Mouse (Mus musculus) CD8-positive naive resting alpha-beta T cell, adult 2 months (primary cell): ENCODE measurements around the gene Vax1.

ENCODE experiments used
- DNase-seq, 2 experiments: peaks; one replicate each; pipeline ENCODE4 v3.0.0; 2022; ENCODE audit warnings: low read depth in 2 of 2, low spot score in 2 of 2

Vax1 gene

DNA sequence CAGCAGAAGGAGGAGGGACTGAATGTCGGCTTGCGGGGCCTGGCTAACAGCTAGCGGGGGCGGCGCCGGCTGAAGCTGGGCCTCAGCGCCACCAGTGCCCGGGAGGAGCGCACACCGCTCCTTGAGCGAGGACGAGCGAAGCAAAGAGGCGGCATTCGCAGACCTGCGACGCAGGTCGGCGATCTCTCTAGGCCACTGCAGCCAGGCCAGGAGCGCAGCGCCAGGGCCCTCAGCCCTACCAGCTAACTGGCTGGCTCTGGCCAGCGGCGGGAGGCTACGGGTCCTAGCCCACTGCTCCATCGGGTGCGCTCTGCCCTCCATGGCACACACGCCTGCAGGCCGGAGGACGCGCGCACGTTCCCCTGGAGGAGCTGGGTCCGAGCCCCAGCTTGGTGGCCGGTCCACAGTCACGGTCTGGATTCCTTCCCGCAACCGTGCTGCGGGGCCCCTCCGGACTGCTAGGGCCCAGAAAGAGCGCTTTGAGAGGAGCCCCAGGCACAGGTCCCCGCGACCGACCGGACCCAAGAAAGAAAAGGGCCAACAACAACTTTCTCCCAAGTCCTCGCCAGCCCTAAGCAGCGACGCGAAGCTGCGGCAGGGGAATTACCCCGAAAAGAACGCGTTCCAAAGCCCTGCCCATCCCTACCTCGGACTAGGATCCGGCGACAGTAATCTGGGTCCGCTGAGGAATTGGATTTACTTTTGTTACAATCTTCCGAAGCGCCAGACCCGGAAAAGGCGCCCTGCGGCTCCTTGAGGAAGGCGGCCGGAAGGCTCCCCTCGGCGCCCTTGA lies 517 bp downstream of the Vax1 start:
- no peak for DNase-seq

- DNase-seq, result no peak
Measured at GRCm38 (mm10) chr19:59168386-59168905, 1.4 kb downstream of the Vax1 start.

GRCm38 (mm10) chr19:59167871-59168270 lies 2.0 kb downstream of the Vax1 start:
- no peak for DNase-seq

DNA sequence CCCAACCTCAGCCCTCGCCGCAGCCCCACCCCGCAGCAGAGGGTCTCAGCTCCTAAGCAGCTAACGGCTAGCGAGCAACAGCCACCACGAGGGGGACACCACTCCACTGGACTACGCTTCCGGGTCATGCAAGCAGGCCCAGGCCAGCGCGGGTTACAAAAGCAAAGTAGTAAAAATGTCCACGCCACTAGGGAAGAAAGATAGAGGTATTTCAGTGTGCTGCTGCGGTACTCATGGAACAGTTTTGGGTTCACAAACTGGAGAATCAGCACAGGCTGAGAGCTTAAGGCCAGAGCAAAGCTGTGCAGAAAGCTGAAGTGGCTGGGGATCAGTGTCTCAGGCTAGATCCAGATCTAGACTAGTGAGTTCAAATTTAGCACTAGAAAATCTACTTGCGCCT lies 3.0 kb downstream of the Vax1 start:
- no peak for DNase-seq

DNA sequence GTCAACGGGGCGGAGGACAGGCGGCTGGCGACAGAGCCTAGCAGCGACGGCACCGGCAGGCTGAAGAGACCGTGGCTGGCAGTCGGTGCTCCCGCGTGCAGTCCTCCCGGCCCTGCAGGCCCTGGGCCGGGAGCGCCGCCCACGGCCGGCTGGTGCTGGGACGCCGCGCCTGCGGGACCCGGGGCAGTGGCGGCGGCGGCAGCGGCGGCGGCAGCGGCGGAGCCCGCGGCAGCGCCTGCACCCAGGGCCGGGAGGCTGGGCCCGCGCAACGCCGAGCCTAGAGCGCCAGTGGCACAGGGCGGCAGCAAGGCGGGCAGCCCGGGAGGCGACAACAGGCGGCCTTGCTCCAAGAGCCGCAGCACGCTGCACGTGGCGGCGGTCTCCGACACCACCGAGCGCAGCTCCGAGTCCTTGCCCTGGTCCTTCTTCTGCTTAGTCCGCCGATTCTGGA lies 3.5 kb downstream of the Vax1 start:
- DNase-seq, result no peak

- no peak for DNase-seq
Measured at GRCm38 (mm10) chr19:59165577-59165976, 4.3 kb downstream of the Vax1 start.

- DNase-seq, result no peak
Measured at GRCm38 (mm10) chr19:59164896-59165560, 4.8 kb downstream of the Vax1 start.

GRCm38 (mm10) chr19:59164111-59164510 lies 5.7 kb downstream of the Vax1 start:
- no peak for DNase-seq

DNA sequence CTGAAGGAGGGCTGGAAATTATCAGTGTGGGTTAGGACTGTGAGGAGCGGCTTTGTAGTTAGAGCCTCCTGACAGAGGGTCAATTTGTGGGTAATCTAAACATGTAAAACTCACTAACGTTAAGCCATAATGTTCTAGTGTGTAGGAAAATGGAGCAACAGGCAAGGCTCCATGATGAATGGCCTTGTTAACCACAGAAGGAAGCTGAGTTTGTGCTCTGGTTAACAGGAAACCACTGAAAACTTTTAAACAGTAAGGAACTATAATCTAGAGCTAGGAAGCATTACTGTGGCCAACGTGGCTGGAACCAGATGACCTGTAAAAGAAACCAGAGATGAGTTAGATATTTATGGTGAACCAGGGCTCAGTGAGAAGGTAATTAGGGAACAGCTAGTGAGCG lies 13.2 kb downstream of the Vax1 start:
- DNase-seq, result no peak

GRCm38 (mm10) chr19:59154171-59154570 lies 15.7 kb downstream of the Vax1 start:
- DNase-seq, result no peak

GRCm38 (mm10) chr19:59145492-59146140 lies 24.2 kb downstream of the Vax1 start:
- DNase-seq, result no peak

- no peak for DNase-seq
Measured at GRCm38 (mm10) chr19:59145064-59145463, 24.8 kb downstream of the Vax1 start.

DNA sequence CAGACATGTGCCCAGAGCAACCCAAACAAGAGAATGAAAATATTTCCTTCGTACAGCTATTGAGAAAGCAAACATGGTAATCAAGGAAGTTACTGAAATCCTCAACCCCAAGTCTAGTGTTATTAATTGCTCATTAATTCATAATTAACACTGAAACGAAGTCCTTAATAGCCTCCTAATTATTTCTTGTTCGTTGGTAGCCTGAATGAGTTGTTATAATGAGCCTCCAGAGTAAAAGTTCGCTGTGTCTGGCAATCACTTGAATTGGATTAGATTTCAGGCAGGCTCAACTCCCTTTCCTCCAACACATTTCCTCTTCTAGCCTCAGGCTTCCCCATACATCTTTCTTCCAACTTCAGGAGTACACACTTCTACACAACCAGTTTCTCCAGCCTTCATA lies 27.6 kb downstream of the Vax1 start:
- DNase-seq, result no peak

- no peak for DNase-seq
Measured at GRCm38 (mm10) chr19:59135387-59135786, 34.5 kb downstream of the Vax1 start.

DNA sequence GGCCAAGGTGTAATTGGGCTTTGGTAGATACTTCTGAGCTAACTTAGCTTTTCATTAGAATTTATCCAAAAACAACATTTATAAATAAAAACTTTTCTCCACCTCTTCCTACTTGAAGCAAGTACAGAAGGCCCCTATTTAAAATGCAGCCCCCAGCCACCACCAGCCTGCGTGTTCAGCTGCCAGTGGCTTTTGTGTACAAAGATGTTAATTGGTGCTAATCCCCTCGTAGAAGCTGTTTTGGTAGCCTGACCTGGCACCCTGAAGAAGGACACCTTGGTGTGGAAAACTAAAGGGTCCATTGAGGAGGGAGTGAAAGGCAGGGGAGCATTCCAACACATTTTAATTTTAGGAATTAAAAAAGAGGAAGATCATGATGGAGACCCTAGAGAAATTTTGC lies 34.9 kb downstream of the Vax1 start:
- no peak for DNase-seq

DNA sequence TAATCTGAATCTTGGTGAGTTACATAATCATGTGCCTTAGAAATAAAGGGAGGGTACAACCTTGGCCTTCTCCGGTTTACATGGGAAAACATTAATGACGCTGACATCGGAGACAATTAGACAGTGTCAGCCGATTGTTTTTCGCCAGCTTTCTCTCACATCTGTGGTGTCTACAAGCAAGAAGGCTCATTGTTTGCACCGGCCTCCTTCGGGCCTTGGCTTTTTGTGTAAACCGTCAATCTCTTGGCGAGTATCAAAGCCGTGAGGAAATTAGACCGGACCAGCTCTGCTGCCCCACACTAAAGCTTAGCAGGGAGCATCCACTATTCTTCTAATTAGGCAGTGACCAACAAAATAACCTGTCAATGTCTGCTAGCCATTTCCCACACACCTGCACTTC lies 36.7 kb downstream of the Vax1 start:
- DNase-seq, result no peak

GRCm38 (mm10) chr19:59129671-59130070 lies 40.2 kb downstream of the Vax1 start:
- DNase-seq, result no peak

- no peak for DNase-seq
Measured at GRCm38 (mm10) chr19:59128531-59129204, 41.2 kb downstream of the Vax1 start.

DNA sequence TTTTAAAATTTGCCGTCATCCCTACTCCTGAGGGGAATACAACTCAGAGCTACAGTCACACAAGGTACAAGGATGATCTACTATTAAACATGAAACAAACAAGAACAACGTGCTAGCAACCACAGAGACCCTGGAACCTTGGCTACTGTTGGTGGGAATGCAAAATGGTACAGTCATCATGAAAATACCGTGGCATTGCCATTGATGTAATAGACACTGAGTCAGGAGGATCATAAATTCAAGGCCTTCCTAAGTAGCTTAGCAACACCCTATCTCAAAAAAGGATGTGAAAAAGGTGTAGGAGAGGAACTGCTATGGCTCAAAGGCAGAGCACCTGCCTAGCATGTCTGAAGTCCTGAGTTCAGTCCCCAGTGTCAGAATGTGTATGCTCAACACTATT lies 42.4 kb downstream of the Vax1 start:
- DNase-seq, result no peak
